Mouse (Mus musculus) G1E (cell line): ENCODE measurements around the gene Zfp90.

ENCODE experiments used
- CTCF ChIP-seq: IDR thresholded peaks from 2 replicates; pipeline ENCODE4 v1.5.1; 2012; ENCODE audit warnings: low read depth, low read length, inconsistent platforms, mixed read lengths
- GATA1 ChIP-seq: IDR thresholded peaks from 2 replicates; pipeline ENCODE4 v1.6.1; 2012; ENCODE audit warnings: borderline replicate concordance, low read length, inconsistent platforms, mixed read lengths
- GATA2 ChIP-seq: IDR thresholded peaks from 2 replicates; pipeline ENCODE4 v1.6.1; 2012; ENCODE audit warnings: low read depth, low read length, inconsistent platforms, borderline replicate concordance
- POLR2AphosphoS5 ChIP-seq: IDR thresholded peaks from 2 replicates; pipeline ENCODE4 v1.6.1; 2012; ENCODE audit warnings: low read depth, low read length, inconsistent platforms; ENCODE audit not compliant: insufficient replicate concordance
- TAL1 ChIP-seq: conservative IDR thresholded peaks from 2 replicates; pipeline ENCODE4 v1.6.1; 2012; ENCODE audit warnings: low read depth, low read length, inconsistent platforms, mixed read lengths

DNA sequence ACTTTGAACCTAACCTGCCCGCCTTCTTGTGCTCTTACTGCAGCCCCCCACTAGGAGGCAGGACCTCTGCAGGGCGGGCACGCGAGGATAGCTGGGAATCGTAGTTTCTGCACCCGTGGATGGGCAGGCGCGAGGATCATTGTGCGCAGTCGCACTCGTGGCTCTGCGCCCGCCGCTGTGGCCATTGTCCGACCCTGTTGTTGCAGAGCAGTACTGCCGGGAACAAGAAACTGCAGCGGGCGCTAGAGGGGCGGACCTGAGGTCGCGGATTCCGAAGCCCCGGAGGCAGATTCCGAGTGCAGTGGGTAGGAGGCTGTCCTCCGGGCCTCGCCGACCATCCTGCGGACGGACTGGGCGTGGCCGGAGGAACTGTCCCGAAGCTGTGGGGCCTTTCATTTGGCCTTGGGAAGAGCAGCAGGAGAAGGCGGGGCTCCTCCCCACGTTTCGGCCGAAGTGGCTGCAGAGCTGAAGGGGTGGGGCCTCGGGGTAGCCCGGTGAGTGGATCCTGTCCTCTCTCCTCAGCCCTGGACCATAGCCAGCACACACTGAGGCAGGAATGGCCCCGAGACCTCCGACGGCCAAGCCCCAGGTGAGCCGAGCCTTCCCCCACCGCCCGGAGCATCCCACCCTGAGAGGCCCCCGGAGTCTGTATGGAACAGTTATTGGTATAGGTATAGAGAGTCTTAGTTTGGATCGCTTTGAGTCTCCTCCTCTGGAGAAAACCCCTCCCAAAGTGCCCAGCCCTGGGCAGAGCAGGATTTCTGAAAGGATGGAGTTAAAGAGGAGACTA is at the start of gene Zfp90:
- TF ChIP-seq CTCF = no peak
- TF ChIP-seq POLR2AphosphoS5 = no peak
- no peak for TF ChIP-seq GATA1
- TF ChIP-seq TAL1 = no peak
- TF ChIP-seq GATA2 = no peak
